Mouse (Mus musculus) CD8-positive naive resting alpha-beta T cell, adult 2 months (primary cell): Measurements from ENCODE around the gene Syngr2.

Source experiments
- DNase-seq, 2 experiments: peaks; one replicate each; pipeline ENCODE4 v3.0.0; 2022; ENCODE audit warnings: low read depth in 2 of 2, low spot score in 2 of 2

Syngr2 gene

DNA sequence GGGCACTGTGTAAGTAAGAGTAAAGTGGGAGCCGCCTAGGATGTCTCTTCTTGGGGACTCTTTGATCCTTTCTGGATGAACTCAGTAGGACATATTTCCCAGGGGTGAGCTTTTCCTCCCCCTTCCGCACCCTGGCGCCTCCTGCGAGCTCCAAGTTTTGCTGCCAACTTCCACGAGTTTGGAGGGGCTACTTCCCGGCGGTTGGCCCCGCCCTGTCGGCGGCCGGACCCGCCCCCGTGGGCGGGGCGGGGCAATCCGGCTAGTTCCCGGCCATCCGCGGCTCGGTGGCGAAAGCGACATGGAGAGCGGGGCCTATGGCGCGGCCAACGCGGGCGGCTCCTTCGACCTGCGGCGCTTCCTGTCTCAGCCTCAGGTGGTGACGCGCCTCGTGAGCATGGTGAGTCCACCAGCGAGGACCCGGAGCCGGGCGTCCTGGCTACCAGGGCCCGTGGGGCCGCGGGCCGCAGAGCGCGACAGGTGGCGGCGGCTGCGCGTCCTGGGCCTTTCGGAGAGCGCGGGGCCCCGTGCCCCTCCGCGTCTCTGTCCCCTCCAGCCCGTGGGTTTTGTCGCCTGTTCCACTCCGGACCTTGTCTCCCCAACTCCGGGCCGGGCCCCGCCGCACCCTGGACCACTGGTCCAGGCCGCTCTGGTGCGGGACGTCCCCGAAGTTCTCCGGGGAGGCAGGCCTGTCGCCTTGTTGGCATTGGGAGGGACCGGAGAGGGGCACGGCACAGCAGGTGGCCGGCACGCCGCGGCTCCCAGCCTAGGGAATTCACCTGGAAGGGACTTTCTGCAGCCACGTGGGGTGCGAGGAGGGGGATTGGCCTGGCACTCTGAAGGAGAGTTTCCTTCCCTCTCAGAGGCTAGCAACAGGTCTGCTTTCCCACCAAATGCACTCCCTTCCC is at the start of gene Syngr2, which contains the start of gene Gm20708:
Syngr2 (plus strand) TSS at position 262 of the 905 bp plus-strand sequence.
Gm20708 (plus strand) TSS at position 262 of the 905 bp plus-strand sequence.
- peak; percentile 32 to 44 for DNase-seq

DNA sequence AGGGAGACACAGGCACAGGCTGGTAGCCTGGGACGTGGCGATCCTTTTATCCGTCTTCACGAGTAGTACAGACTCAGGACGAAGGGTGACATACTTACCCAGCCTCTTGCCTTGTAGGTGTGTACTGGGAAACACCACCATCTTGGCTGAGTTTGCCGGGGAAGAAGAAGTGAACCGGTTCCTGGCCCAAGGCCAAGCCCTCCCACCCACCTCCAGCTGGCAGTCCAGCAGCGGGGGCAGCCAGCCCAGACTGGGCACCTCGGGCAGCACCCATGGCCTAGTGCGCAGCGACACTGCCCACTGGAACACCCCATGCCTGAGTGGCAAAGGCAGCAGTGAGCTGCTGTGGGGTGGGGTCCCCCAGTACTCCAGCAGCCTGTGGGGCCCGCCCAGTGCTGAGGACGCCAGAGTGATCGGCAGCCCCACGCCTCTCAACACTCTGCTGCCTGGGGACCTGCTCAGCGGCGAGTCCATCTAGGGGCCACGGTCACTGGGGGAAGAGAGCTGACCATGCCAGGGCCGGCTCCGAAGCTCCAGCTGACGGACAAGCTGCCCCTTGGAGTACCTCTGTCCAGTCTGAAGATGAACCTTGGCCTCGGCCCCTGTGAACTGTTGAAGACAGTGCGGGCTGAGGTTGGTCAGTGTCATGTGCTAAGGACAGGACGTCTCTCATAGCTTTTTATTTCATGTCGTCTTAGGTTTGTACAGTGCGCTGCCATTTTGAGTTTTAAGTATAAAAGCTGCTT is 48.9 kb upstream of the Syngr2 start:
- no peak for DNase-seq

DNA sequence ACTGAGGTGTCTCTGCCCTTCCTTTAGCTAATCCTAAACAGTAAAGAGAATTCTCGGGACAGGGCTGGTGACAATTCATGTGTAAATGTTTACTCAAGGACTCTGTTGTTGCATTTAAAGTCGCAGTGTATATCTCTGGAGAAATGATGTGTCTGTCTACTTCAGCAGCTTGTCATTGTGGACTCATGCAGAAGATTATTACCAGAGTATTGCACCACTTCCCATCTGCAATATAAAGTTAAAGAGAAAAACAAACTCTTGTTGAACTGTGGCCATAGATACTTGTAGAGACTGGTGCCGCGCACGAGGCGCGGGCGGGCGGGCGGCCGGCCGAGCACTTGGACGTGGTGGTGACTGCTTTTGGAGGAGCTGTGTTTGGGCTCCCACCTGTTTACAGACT is 47.7 kb upstream of the Syngr2 start:
- DNase-seq, result no peak

- no peak for DNase-seq
These were observed 47.2 kb upstream of the Syngr2 start for GRCm38 (mm10) chr11:117762246-117762645.

DNA sequence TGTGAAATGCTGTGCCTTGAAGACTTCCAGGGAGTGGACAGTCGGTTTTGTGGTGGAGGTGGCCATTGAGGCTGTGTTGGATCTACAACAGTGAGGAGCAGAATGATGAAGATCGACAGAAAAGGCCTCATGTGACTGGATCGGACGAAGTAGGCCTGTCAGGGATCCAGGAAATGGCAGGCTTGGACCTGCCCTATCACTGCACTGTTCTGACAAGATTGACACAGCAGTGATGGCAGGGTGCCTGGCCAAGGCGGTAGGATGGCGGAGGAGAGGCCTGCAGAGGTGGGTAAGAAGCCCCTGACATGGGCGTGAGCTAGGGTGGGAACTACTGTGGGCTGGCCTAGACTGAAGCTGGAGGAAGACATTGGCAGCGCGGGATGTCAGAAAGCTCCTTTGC is 45.1 kb upstream of the Syngr2 start:
- DNase-seq, result no peak

GRCm38 (mm10) chr11:117765361-117765760 is 44.1 kb upstream of the Syngr2 start:
- no peak for DNase-seq

DNA sequence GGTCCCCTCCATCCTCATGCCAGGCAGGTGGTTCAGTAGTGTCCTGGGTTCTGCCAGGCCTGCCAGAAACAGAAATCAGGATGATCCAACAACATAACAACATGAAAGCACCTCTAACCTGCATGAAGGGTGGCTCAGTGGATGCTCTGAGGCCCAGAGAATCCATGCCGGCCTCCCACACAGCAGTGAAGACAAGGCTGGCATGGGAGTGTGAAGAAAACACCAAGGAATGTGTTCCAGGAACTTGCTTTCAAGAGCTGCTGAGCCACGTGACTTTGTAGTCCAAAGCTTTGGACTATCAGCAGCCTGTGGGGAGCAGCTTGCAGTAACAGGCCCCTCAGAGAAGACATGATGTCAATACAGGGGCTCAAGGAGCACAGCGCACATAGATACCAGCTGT is 43.2 kb upstream of the Syngr2 start:
- DNase-seq, result no peak

- DNase-seq, result no peak
These were observed 40.5 kb upstream of the Syngr2 start for GRCm38 (mm10) chr11:117768725-117769682.

DNA sequence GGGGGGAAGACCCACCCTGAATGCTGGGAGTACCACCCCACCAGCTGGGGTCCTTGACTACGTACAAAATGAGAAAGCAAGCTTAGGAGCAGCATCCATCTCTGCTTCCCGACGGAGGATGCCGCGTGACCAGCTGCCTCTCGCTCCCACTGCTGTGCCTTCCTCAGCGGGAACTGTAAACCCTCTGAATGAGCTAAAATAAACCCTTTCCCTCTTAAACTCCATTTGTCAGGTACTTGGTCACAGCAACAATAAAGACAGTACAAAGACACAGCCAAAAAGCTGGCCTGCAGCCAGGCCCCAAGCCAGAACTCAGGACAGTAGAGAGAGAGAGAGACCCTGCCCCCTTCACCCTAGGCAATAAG is 39.8 kb upstream of the Syngr2 start:
- DNase-seq, result no peak

DNA sequence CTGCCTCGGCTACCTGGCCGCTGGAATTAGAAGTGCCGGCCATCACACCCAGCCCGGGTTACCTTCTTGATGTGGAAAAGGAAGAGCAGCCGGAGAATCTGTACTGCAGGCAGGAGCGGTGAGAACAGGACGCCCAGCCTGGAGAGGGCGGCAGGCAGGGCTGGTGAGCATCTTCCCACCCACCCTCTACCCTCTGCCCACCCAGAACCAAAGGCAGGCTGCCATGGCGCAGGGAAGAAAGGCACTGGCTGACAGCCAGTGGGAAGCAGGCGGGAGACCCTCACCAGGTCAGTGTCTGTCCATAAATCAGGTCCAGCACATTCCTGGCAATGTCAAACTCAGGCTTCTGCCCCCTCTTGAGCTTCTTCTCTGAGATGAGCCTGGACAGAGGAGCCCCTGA is 39.1 kb upstream of the Syngr2 start:
- DNase-seq, result no peak

DNA sequence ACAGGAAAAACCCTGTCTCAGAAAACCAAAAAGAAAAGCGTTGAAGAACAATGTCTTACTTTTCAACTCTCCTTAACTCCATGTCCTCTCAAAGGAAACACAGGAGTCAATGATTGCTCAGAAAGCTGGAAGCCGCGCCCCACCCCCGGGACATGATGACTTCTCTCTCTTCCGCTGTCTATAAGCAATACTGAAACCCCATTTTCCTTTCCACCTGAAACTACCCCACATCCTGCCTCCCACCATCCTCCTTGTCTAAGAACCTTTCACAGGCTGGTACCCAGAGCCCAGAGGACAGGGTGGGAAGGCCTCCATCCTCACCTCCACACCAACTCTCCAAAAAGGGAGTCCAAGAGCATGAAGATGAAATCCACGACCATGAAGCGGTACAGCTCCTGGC is 37.1 kb upstream of the Syngr2 start:
- no peak for DNase-seq

DNA sequence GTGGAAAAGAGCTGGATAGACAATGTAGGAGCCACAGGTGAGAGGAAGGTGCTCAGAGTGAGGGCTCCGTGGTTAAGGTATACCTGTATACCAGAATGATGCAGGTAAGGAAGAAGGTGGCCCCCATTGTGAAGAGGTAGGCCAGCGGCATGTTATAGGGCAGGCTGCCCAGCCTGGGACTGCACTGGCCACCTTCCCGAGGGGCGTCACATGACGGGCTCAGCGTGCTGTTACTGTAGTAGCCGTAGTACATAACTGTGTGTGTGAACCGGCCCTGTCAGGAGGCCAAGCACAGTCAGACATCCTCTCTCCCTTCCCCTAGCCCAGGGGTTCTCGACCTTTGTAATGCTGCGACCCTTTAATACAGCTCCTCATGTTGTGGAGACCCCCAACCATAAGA is 34.5 kb upstream of the Syngr2 start:
- no peak for DNase-seq

- no peak for DNase-seq
These were observed 33.9 kb upstream of the Syngr2 start for GRCm38 (mm10) chr11:117775540-117775939.

DNA sequence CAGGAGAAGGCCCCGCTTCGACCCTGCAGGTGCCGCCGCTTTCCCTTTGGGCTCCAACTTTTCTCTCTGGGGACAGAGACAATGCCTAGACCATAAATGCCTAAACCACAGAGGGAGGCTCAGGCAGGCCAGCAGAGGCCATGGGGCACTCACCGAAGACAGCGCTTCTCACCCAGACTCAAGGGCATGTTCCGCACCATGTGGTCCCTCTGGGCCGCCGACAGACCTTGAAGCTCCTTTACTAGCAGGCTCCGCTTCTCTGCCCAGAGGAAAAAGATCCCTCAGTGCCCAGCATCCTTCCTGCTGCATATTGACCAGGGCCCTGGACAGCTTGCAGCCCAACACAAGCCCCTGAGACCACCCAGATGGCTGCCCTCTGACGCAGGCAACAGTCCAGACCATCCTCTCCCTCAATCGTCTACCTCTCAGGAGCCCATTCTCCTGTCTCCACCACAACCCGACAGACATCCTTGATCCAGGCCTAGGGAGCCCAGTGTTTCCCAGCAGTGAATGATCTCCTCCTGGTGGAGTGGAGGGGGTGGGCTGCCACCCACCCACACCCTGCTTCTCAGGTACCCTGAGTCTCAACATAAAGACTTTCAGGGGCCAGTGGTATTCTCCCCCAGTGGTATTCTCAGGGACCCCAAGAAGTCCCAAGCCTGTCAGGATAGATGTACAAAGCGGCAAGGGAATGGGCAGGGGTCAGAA is 33.2 kb upstream of the Syngr2 start:
- no peak for DNase-seq

GRCm38 (mm10) chr11:117777111-117777510 is 32.4 kb upstream of the Syngr2 start:
- DNase-seq, result peak; percentile 49 to 57

GRCm38 (mm10) chr11:117778031-117778430 is 31.4 kb upstream of the Syngr2 start:
- DNase-seq, result no peak

- no peak for DNase-seq
These were observed 30.5 kb upstream of the Syngr2 start for GRCm38 (mm10) chr11:117778851-117779433.

DNA sequence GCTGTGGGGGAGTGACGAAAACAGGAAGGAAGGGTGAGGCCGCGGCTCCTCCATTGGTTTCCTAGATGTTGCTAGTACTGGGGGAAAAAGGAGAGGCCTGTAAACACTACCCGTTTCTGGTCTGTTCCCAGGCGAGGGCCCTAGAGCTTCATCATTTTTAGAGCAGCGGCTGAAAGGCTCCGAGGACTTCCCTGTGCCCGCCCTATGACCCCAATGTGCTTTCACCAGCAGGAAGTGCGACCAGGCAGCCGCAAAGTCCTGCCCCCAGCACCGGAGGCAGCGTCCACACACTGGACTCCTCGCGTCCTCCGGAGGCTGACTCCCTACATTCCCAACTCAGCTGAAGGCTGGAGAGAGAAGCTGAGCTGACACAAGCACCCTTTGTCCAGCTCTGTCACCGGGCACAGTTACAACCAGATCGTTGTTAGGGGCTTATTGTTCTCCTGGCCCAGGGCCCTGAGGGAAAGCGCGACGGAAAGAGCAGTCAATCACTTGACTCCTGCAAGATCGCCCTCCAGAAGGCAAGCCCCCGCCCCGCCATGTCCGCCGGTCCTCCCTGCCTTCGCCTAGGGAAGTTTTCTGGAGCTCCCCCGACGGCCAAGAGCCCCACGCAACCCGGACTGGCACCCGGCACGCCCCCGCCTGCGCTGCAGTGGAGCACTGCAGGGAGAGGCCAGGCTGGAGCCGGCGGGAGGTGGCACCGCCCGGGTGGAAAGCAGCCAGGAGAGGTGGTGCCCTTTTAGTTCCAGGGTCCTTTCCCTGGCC is 29.9 kb upstream of the Syngr2 start:
- DNase-seq, result no peak

DNA sequence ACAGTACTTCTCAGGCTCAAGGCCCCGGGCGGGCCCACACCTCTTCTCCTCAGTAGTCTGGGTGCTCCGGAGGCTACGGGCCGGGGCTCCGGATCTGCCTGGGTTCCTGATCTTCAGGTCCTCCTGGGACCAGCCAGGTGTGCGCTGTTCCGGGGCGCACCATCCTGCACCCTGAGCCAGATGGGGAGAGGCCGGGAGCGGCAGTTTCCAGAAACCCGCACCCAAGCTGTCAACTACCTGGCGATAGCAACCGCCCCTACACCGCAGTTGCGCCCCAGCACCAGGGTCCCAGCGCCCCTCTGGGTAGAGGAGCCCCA is 29.3 kb upstream of the Syngr2 start:
- DNase-seq, result no peak
